Mouse (Mus musculus) olfactory bulb, adult 2 months (tissue): Measurements from ENCODE around the gene Aplp2. TPM values are rescaled to one million over a fixed set of nuclear protein-coding genes. Genes with fewer than 3 reads are reported as not detected.

Source experiments
- H3K27ac ChIP-seq: fragments of 200-500 bp; 2 replicates; pipeline ENCODE4 v1.5.1; 2012; ENCODE audit warnings: low read depth, low read length; ENCODE audit not compliant: insufficient read depth
- H3K4me1 ChIP-seq: fragments of 200-500 bp; 2 replicates; pipeline ENCODE4 v1.6.1; 2012; ENCODE audit warnings: low read length; ENCODE audit not compliant: control insufficient read depth, insufficient read depth
- H3K4me3 ChIP-seq: fragments of 200-500 bp; 2 replicates; pipeline ENCODE4 v1.5.1; 2012; ENCODE audit warnings: mild to moderate bottlenecking, low read depth, low read length, moderate library complexity; ENCODE audit not compliant: insufficient read depth
- CTCF ChIP-seq: fragments of 200-500 bp; IDR thresholded peaks from 2 replicates; pipeline ENCODE4 v1.5.1; 2012; ENCODE audit warnings: low read depth, mild to moderate bottlenecking, low read length, moderate library complexity; ENCODE audit not compliant: insufficient read depth
- POLR2A ChIP-seq: fragments of 200-500 bp; IDR thresholded peaks from 2 replicates; pipeline ENCODE4 v1.6.1; 2012; ENCODE audit warnings: mild to moderate bottlenecking, low read depth, low read length, moderate library complexity; ENCODE audit not compliant: insufficient read depth
- WGBS: fragments of 180-500 bp; shearing (Covaris S2); methylation state at CpG from one replicate; pipeline ENCODE4 v1.1.7; 2018; 5-methylcytosine and 5-hydroxymethylcytosine counted together
- polyA plus RNA-seq: library from polyadenylated mRNA; stranded (reverse); fragments of >200 nt; gene quantifications from 2 replicates; pipeline ENCODE4 v1.2.4, GENCODE M21; 2012; ENCODE audit warnings: low replicate concordance; ENCODE audit not compliant: missing spikeins, insufficient read depth, insufficient read length

Gene Aplp2
- polyA plus RNA-seq, 1 experiment = 531 TPM

DNA sequence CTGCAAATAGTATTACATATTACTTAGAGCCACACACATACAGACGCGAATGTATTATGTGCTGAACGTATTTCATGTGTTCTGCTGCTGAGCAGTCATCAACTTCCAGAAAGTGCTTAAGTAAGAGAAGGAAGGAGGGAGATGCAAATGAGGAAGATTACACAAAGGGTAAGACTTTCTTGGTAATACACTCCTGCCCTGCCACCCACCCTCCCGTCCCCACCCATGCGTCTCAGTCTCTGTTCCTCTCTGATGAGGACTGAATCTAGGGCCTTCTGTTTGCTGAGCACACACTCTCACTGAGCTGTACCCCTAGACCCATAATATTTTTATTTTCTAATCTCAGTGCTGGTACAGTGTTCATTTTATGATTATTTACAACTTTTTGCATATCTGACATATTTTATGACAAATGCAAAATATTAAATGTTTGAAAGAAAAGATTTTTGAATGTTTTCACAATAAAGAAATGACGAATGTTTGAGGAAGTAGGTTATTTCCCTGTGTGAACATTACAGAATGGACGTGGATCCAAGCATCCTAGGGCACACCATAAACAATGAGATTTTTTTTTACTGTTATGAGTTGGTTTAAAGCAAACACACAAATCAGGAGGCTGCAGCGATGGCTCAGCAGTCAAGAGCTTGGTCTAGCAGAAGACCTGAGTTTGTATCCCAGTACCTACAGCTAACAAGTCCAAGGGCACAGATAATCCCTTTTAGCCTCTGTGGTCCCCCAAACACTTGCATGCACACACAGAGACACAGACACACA is 36.0 kb upstream of the Aplp2 start:
- Histone ChIP-seq H3K27ac (no peak overlapping the region), H3K4me1 (no peaks in the 10 kb centered on the region), H3K4me3 (no peak overlapping the region)
- no peak for TF ChIP-seq POLR2A
- no peak for TF ChIP-seq CTCF
- 84% methylated on average over 8 of the region's 8 CpGs for WGBS

GRCm38 (mm10) chr9:31246421-31246820 is 34.8 kb upstream of the Aplp2 start:
- H3K27ac ChIP-seq = no peak overlapping the region
- H3K4me3 ChIP-seq = no peak overlapping the region
- H3K4me1 ChIP-seq = no peaks in the 10 kb centered on the region
- 64% methylated on average over 6 of the region's 6 CpGs for WGBS
- no peak for TF ChIP-seq CTCF
- TF ChIP-seq POLR2A = no peak

- no peak for TF ChIP-seq CTCF
- TF ChIP-seq POLR2A = no peak
- H3K4me3 ChIP-seq = no peak overlapping the region
- 75% methylated on average over 6 of the region's 6 CpGs for WGBS
- no peak overlapping the region for H3K27ac ChIP-seq
- H3K4me1 ChIP-seq = no peaks in the 10 kb centered on the region
Measured at GRCm38 (mm10) chr9:31245006-31245405, 33.4 kb upstream of the Aplp2 start.

- 81% methylated on average over 5 of the region's 5 CpGs for WGBS
- TF ChIP-seq POLR2A (no peak), CTCF (no peak)
- Histone ChIP-seq H3K4me1 (no peaks in the 10 kb centered on the region), H3K4me3 (no peak overlapping the region), H3K27ac (no peak overlapping the region)
Measured at GRCm38 (mm10) chr9:31243939-31244333, 32.3 kb upstream of the Aplp2 start.

DNA sequence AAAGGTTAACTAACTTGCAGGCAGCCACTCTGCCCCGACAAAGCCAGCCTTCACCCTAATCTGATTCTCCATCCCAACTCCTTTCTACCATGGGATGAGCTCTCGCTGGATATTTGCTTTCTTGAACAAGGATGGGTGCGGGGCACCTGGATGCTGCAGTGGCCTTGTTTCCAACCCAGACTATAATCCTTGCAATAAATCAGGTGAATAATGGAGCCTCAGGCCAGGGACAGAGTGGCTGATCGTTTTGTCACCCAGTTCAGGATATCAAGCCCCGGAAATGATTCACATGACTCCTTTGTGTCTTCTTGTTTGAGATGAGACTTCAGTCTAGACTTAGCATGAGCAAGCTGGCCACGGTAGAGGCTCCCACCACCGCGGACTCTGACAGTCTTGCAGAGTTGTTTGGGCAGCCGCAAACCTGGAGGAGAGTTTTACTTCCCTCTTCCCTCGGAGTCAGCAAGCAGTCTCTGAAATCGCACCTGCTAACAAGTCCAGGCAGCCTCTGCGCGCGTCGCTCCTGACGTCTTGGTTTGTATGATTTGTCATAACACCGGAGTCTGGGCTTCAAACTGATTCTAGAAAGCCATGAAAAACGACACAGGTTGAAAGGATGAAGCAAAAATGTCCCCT is 31.8 kb upstream of the Aplp2 start:
- Histone ChIP-seq H3K27ac (no peak overlapping the region), H3K4me1 (no peaks in the 10 kb centered on the region), H3K4me3 (no peak overlapping the region)
- no peak for TF ChIP-seq POLR2A
- TF ChIP-seq CTCF = no peak
- 80% methylated on average over 18 of the region's 18 CpGs for WGBS

- TF ChIP-seq CTCF = no peak
- no peak for TF ChIP-seq POLR2A
- H3K4me1 ChIP-seq = no peaks in the 10 kb centered on the region
- H3K4me3 ChIP-seq = no peak overlapping the region
- 92% methylated on average over 7 of the region's 7 CpGs for WGBS
- no peak overlapping the region for H3K27ac ChIP-seq
Measured at GRCm38 (mm10) chr9:31241208-31241699, 29.6 kb upstream of the Aplp2 start.

- Histone ChIP-seq H3K4me3 (no peak overlapping the region), H3K4me1 (no peaks in the 10 kb centered on the region), H3K27ac (no peak overlapping the region)
- TF ChIP-seq CTCF (no peak), POLR2A (no peak)
- 83% methylated on average over 8 of the region's 8 CpGs for WGBS
Measured at GRCm38 (mm10) chr9:31240522-31241207, 29.1 kb upstream of the Aplp2 start.

GRCm38 (mm10) chr9:31239551-31239950 is 27.9 kb upstream of the Aplp2 start:
- TF ChIP-seq CTCF = no peak
- TF ChIP-seq POLR2A = no peak
- 94% methylated on average over 2 of the region's 2 CpGs for WGBS

DNA sequence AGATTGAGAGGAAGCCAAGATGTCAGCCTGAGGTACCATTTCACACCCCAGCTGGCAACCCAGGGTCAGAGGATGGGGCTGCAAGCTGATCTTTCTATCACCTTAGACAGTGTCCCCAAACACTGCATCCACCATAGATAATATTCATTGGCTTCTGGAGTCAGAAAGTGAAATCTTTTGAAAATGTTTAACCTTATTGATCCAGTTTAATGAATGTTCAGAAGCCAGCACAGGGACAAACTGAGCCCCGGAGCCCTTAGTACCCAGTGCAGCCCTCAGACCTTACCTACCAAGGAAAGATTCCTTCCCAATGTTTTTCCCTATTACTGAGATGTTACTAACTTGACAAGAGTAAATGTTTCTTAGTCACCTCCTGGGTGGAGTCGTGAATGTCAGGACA is 26.9 kb upstream of the Aplp2 start:
- no peak for TF ChIP-seq POLR2A
- no peak for TF ChIP-seq CTCF
- no peak overlapping the region for H3K4me3 ChIP-seq
- H3K27ac ChIP-seq = no peak overlapping the region
- H3K4me1 ChIP-seq = peaks cover 2% of the 10 kb centered on the region; the same call in 1 of the 2 replicates
- 87% methylated on average over 2 of the region's 2 CpGs for WGBS

More at GRCm38 (mm10) chr9:31239551-31239950, 27.9 kb upstream of the Aplp2 start:
- no peak overlapping the region for H3K27ac ChIP-seq
- H3K4me3 ChIP-seq = no peak overlapping the region
- peaks cover 2% of the 10 kb centered on the region; the same call in 1 of the 2 replicates for H3K4me1 ChIP-seq
